Mouse (Mus musculus) megakaryocyte, embryonic 14.5 days (primary cell): ENCODE measurements at regions not wholly inside any gene's neighbourhood (a gene's known extent, or its start where the extent isn't known, plus 50 kb on each side); places are given as distances from the start of the nearest gene placed in this dataset.

Experiments
- FLI1 ChIP-seq: IDR thresholded peaks from 2 replicates; pipeline ENCODE4 v1.6.1; 2012; ENCODE audit warnings: low read length, inconsistent platforms, mixed read lengths
- GATA1 ChIP-seq: IDR thresholded peaks from 3 replicates; pipeline ENCODE4 v1.6.1; 2012; ENCODE audit warnings: mixed read lengths, low read length, inconsistent platforms, borderline replicate concordance

- TF ChIP-seq GATA1: no peak
- no peak for TF ChIP-seq FLI1
These were observed 86.2 kb upstream of the Cpm start for GRCm38 (mm10) chr10:117542886-117543695.
